Mouse (Mus musculus) bone marrow, adult 2 months (tissue): ENCODE results near the gene Dnajb13. TPM values are rescaled to one million over a fixed set of nuclear protein-coding genes. Genes with fewer than 3 reads are reported as not detected.

Experiments
- H3K27ac ChIP-seq: fragments of 200-500 bp; 2 replicates; pipeline ENCODE4 v1.5.1; 2012; ENCODE audit warnings: low read depth, mild to moderate bottlenecking, control low read depth, inconsistent platforms, low read length; ENCODE audit not compliant: control insufficient read depth, poor library complexity, insufficient read depth
- H3K4me1 ChIP-seq: fragments of 200-500 bp; 2 replicates; pipeline ENCODE4 v1.6.1; 2011; ENCODE audit warnings: low read length; ENCODE audit not compliant: control insufficient read depth, insufficient read depth
- H3K4me3 ChIP-seq: fragments of 200-500 bp; replicated peaks from 2 replicates; pipeline ENCODE3; 2011; ENCODE audit warnings: mild to moderate bottlenecking, low read depth, low read length, control low read depth; ENCODE audit not compliant: control insufficient read depth
- CTCF ChIP-seq: fragments of 200-500 bp; IDR thresholded peaks from 2 replicates; pipeline ENCODE4 v1.5.1; 2011; ENCODE audit warnings: low read length, control low read depth; ENCODE audit not compliant: control insufficient read depth, insufficient read depth
- POLR2A ChIP-seq: fragments of 200-500 bp; IDR thresholded peaks from 2 replicates; pipeline ENCODE4 v1.6.1; 2011; ENCODE audit warnings: low read depth, mild to moderate bottlenecking, control low read depth, low read length, borderline replicate concordance; ENCODE audit not compliant: control insufficient read depth
- WGBS: fragments of 180-500 bp; shearing (Covaris S2); methylation state at CpG from one replicate; pipeline ENCODE4 v1.1.7; 2018; 5-methylcytosine and 5-hydroxymethylcytosine counted together
- polyA plus RNA-seq: library from polyadenylated mRNA; stranded (reverse); fragments of >200 nt; gene quantifications from 2 replicates; pipeline ENCODE4 v1.2.4, GENCODE M21; 2011; ENCODE audit warnings: low replicate concordance; ENCODE audit not compliant: missing spikeins, insufficient read depth, insufficient read length

The Dnajb13 gene
- polyA plus RNA-seq, 1 experiment, result 4.5 TPM

GRCm38 (mm10) chr7:100524669-100525068, 9.9 kb upstream of the Dnajb13 start:
- WGBS, result 38% methylated on average over 8 of the region's 8 CpGs
- Histone ChIP-seq H3K4me3 (no peak overlapping the region), H3K27ac (no peak overlapping the region), H3K4me1 (no peaks in the 10 kb centered on the region)
- TF ChIP-seq POLR2A, result no peak
- TF ChIP-seq CTCF, result no peak

GRCm38 (mm10) chr7:100522222-100522621, 7.5 kb upstream of the Dnajb13 start:
- Histone ChIP-seq H3K4me1 (no peaks in the 10 kb centered on the region), H3K4me3 (no peak overlapping the region), H3K27ac (no peak overlapping the region)
- no peak for TF ChIP-seq CTCF
- TF ChIP-seq POLR2A, result no peak
- 75% methylated on average over 3 of the region's 3 CpGs for whole genome bisulfite sequencing

GRCm38 (mm10) chr7:100520663-100521285, 6.0 kb upstream of the Dnajb13 start:
- Histone ChIP-seq H3K4me3 (no peak overlapping the region), H3K27ac (no peak overlapping the region), H3K4me1 (no peaks in the 10 kb centered on the region)
- TF ChIP-seq CTCF (peak; percentile 96), POLR2A (no peak)
- 17% methylated on average over 10 of the region's 10 CpGs for WGBS

GRCm38 (mm10) chr7:100520204-100520603, 5.4 kb upstream of the Dnajb13 start:
- TF ChIP-seq CTCF (no peak), POLR2A (no peak)
- Histone ChIP-seq H3K27ac (no peak overlapping the region), H3K4me1 (no peaks in the 10 kb centered on the region), H3K4me3 (no peak overlapping the region)
- 56% methylated on average over 7 of the region's 7 CpGs for WGBS

GRCm38 (mm10) chr7:100511602-100512001, 3.2 kb downstream of the Dnajb13 start:
- TF ChIP-seq POLR2A (no peak), CTCF (no peak)
- Histone ChIP-seq H3K4me3 (no peak overlapping the region), H3K4me1 (no peaks in the 10 kb centered on the region; the same call in 1 of the 2 replicates), H3K27ac (no peak overlapping the region)
- WGBS, result 70% methylated on average over 8 of the region's 8 CpGs

- Histone ChIP-seq H3K4me1 (peaks cover 2% of the 10 kb centered on the region; the same call in 1 of the 2 replicates), H3K4me3 (no peak overlapping the region), H3K27ac (no peak overlapping the region)
- WGBS, result 6% methylated on average over 3 of the region's 3 CpGs
- TF ChIP-seq CTCF (no peak), POLR2A (no peak)
Measured at GRCm38 (mm10) chr7:100508670-100509069, 6.1 kb downstream of the Dnajb13 start.

GRCm38 (mm10) chr7:100506494-100506893, 8.3 kb downstream of the Dnajb13 start:
- Histone ChIP-seq H3K4me3 (no peak overlapping the region), H3K4me1 (peaks cover 8% of the 10 kb centered on the region), H3K27ac (no peak overlapping the region)
- 70% methylated on average over 4 of the region's 4 CpGs for WGBS
- TF ChIP-seq CTCF (no peak), POLR2A (no peak)

GRCm38 (mm10) chr7:100504740-100505487, 9.8 kb downstream of the Dnajb13 start:
- 60% methylated on average over 13 of the region's 13 CpGs for WGBS
- no peak for TF ChIP-seq CTCF
- TF ChIP-seq POLR2A, result no peak
- H3K4me3 ChIP-seq, result no peak overlapping the region
- peaks cover 8% of the 10 kb centered on the region for H3K4me1 ChIP-seq
- H3K27ac ChIP-seq, result no peak overlapping the region

GRCm38 (mm10) chr7:100503076-100503475, 11.7 kb downstream of the Dnajb13 start:
- Histone ChIP-seq H3K4me1 (peaks cover 8% of the 10 kb centered on the region), H3K27ac (peak overlapping the region; percentile 54), H3K4me3 (no peak overlapping the region)
- WGBS, result 11% methylated on average over 5 of the region's 5 CpGs
- TF ChIP-seq CTCF (no peak), POLR2A (0 out of 2 replicates have a peak, but pooled peaks have one; percentile 36)
